Mouse (Mus musculus): ENCODE measurements around the gene Cyp4b1. TPM values are rescaled to one million over a fixed set of nuclear protein-coding genes. Genes with fewer than 3 reads are reported as not detected.

Gene Cyp4b1
- total RNA-seq, 2 experiments from 2014 or later: 2.7 TPM

Other genes starting within 250 kb of the Cyp4b1 start
- gene Cyp4a12b, start 236.1 kb downstream of the Cyp4b1 start, total RNA-seq (2021): under 1 TPM in 1 of 2 experiments, not detected in 1; 0.13 TPM
- gene Cyp4a30b, start 195.1 kb downstream of the Cyp4b1 start, total RNA-seq (2021): not detected
- gene Cyp4a14, start 151.6 kb downstream of the Cyp4b1 start, total RNA-seq (2021): not detected
- not detected for gene Cyp4a10, start 129.5 kb downstream of the Cyp4b1 start, total RNA-seq (2021)
- not detected for gene Cyp4a31, start 84.1 kb downstream of the Cyp4b1 start, total RNA-seq (2021)
- not detected for gene Cyp4a32, start 46.8 kb downstream of the Cyp4b1 start, total RNA-seq (2021)
- 10 to 100 TPM; 44.1 to 45.9 TPM for gene Efcab14, start 90.0 kb upstream of the Cyp4b1 start, total RNA-seq (2021)
- gene Tex38, start 133.3 kb upstream of the Cyp4b1 start, total RNA-seq (2021): under 1 TPM; 0.46 to 0.59 TPM
- 10 to 100 TPM; 39.2 to 42.3 TPM for gene Atpaf1, start 137.1 kb upstream of the Cyp4b1 start, total RNA-seq (2021)
- gene Mob3c, start 180.4 kb upstream of the Cyp4b1 start, total RNA-seq (2021): 1 to 10 TPM; 3.1 TPM
- gene Mknk1, start 191.5 kb upstream of the Cyp4b1 start, total RNA-seq (2021): 10 to 100 TPM; 40.0 to 45.7 TPM
- under 1 TPM; 0.17 to 0.64 TPM for gene Kncn, start 236.7 kb upstream of the Cyp4b1 start, total RNA-seq (2021)
- under 1 TPM in 1 of 2 experiments, not detected in 1; 0.21 TPM for gene 6430628N08Rik, start 242.9 kb upstream of the Cyp4b1 start, total RNA-seq (2021)

Measured in left cerebral cortex, postnatal 14 days (tissue).